Mouse (Mus musculus): ENCODE results near the gene Olfr598. TPM values are rescaled to one million over a fixed set of nuclear protein-coding genes. Genes with fewer than 3 reads are reported as not detected.

Gene Olfr598
- polyA plus RNA-seq (2021; fragmentation: Nextera tagmentation): not detected in 2 replicates
- long read RNA-seq, experiment 1: 0 reads
- long read RNA-seq, experiment 2: 0 reads

DNA sequence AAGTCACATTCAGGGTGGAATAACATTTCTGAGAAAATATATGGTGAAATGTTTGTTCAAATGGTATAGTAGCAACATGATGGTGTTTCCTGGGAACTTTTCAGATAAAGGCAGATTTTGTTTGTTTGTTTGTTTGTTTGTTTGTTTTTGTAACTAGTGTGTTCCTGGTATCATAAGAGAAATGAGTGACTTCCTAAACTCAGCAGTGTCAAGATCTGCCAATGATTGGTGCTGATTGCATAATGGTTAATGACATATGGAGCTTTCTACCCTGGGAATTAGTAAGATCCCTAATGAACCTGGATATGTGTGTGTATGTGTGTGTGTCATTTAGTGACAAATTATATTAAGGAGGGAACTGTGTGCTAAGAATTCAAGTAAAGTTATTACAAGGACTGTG, at the start of gene Olfr598:
TSS of gene Olfr598 (plus strand) at position 301 of the 400 bp plus-strand sequence.

DNA sequence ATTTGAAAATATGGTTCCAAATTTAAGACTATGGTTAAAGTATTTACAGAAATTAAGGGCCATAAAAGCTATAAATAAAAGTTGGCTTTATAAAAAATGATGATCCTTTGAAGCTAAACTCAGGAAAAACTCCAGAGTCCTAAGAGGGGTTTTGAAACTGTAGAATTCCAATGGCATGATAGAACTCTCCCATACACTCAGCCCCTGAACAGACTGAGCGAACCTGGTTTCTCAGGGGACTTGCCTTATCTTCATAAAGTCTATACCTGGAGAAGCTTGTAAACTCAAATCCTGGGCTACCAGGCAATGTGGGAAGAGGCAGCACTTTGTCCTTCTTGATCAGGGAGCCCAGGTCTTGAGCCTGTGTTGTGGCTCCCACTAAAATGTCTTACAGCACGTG, 18.0 kb upstream of the Olfr598 start, which contains the start of gene Olfr596:
TSS of gene Olfr596 (plus strand) at position 301 of the 400 bp plus-strand sequence.

DNA sequence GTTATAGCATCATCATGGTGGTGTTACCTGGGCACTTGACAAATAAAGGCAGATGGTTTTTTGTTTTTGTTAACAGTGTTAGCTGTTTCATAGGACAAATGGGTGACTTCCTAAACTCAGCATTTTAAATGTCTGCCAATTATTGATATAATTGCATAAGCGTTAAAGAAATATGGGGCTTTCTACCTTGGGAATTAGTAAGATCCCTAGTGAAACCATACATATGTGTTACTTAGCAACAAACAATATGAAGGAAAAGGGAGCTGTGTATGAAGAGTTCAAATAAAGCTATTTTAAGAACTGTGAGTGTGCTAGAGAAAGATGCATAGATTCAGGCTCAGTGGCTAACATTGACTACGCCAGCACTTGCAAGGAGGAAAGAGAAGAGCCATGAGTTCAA, 7.4 kb upstream of the Olfr598 start, which contains the start of gene Olfr597:
TSS of gene Olfr597 (plus strand) at position 301 of the 400 bp plus-strand sequence.

DNA sequence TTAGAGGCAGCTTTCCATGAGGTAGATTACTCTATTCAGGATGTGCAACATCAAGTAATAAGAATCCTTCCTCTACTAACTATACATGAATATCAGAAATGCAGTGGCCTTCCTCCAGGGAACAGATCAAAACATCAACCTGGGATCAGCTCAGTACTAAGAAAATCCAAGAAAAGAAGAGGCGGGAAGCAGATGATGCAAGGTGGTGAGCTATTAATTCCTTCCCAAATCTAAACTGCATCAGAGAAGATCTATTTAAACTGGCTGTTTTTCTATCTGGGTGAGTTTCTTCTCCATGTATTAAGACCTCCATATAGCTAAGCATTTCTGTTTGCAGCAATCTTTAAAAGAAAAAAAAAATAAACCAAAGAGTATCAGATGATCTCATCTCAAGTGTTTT, 12.2 kb downstream of the Olfr598 start, which contains the start of gene Olfr599:
TSS of gene Olfr599 (plus strand) at position 301 of the 400 bp plus-strand sequence.

DNA sequence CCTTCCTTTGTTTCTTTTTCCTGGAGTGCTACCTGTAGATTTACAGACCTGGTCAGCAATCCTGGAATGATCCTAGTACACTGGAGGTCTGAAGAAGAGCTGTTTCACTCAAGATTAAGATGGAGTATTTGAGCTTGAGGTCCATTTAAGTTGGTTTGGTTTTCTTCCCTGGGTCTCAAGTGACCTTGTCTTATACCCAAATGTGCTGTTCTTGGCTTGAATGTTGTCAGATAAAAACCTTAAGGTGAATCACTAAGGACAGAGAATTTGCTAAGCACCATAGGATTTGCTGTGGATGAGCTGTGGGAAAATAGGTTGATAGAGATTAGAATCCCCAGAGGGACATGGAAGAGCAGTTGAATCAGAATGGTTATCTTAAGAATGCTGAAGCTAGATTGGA, 26.2 kb downstream of the Olfr598 start, which contains the start of gene Olfr600:
TSS of gene Olfr600 (minus strand) at position 101 of the 400 bp plus-strand sequence.

DNA sequence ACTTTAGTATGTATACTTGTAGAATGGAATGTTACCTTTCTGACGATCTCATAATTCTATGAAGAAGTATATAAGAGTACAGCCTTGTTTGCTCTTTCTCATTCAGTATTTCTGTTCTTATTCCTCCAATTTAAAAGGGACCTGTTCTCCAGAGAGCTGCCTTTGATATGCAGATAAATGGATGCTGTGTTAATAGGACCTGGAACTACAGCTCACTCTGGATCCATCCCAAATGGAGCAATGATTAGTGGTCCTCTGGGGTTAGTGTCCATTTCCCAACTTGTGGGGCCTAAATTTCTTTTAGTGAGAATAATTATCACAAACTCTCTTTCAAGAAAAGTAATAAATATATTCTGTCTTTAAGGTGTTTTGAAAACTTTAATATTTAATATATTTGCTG, 39.2 kb downstream of the Olfr598 start, which contains the start of gene Olfr601:
TSS of gene Olfr601 (minus strand) at position 101 of the 400 bp plus-strand sequence.

Other genes with a start within 250 kb of the Olfr598 start
- gene Olfr584, start 241.7 kb upstream of the Olfr598 start, polyA plus RNA-seq (2021; fragmentation: Nextera tagmentation): not detected in 2 replicates
- not detected in 2 replicates for gene Olfr585, start 225.8 kb upstream of the Olfr598 start, polyA plus RNA-seq (2021; fragmentation: Nextera tagmentation)
- not detected in 2 replicates for gene Olfr586, start 197.9 kb upstream of the Olfr598 start, polyA plus RNA-seq (2021; fragmentation: Nextera tagmentation)
- not detected in 2 replicates for gene Olfr588-ps1, start 182.7 kb upstream of the Olfr598 start, polyA plus RNA-seq (2021; fragmentation: Nextera tagmentation)
- not detected in 2 replicates for gene Olfr589, start 167.2 kb upstream of the Olfr598 start, polyA plus RNA-seq (2021; fragmentation: Nextera tagmentation)
- not detected in 2 replicates for gene Olfr591, start 145.2 kb upstream of the Olfr598 start, polyA plus RNA-seq (2021; fragmentation: Nextera tagmentation)
- not detected in 2 replicates for gene Olfr592, start 138.8 kb upstream of the Olfr598 start, polyA plus RNA-seq (2021; fragmentation: Nextera tagmentation)
- gene Olfr593, start 111.7 kb upstream of the Olfr598 start, polyA plus RNA-seq (2021; fragmentation: Nextera tagmentation): not detected in 2 replicates
- not detected in 2 replicates for gene Olfr594, start 106.6 kb upstream of the Olfr598 start, polyA plus RNA-seq (2021; fragmentation: Nextera tagmentation)
- gene Usp17ld, start 71.1 kb upstream of the Olfr598 start, polyA plus RNA-seq (2021; fragmentation: Nextera tagmentation): not detected in 2 replicates
- not detected in 2 replicates for gene Olfr596, start 17.9 kb upstream of the Olfr598 start, polyA plus RNA-seq (2021; fragmentation: Nextera tagmentation)
- gene Olfr597, start 7.3 kb upstream of the Olfr598 start, polyA plus RNA-seq (2021; fragmentation: Nextera tagmentation): not detected in 2 replicates
- not detected in 2 replicates for gene Olfr599, start 12.3 kb downstream of the Olfr598 start, polyA plus RNA-seq (2021; fragmentation: Nextera tagmentation)
- not detected in 2 replicates for gene Olfr600, start 26.1 kb downstream of the Olfr598 start, polyA plus RNA-seq (2021; fragmentation: Nextera tagmentation)
- not detected in 2 replicates for gene Olfr601, start 39.1 kb downstream of the Olfr598 start, polyA plus RNA-seq (2021; fragmentation: Nextera tagmentation)
- not detected in 2 replicates for gene Olfr603, start 62.6 kb downstream of the Olfr598 start, polyA plus RNA-seq (2021; fragmentation: Nextera tagmentation)
- gene Usp17lc, start 91.5 kb downstream of the Olfr598 start, polyA plus RNA-seq (2021; fragmentation: Nextera tagmentation): not detected in 2 replicates
- not detected in 2 replicates for gene Olfr605, start 121.9 kb downstream of the Olfr598 start, polyA plus RNA-seq (2021; fragmentation: Nextera tagmentation)
- not detected in 2 replicates for gene Olfr606, start 125.5 kb downstream of the Olfr598 start, polyA plus RNA-seq (2021; fragmentation: Nextera tagmentation)
- not detected in 2 replicates for gene Olfr607, start 140.6 kb downstream of the Olfr598 start, polyA plus RNA-seq (2021; fragmentation: Nextera tagmentation)
- gene Olfr608, start 146.3 kb downstream of the Olfr598 start, polyA plus RNA-seq (2021; fragmentation: Nextera tagmentation): not detected in 2 replicates
- not detected in 2 replicates for gene Olfr609, start 174.5 kb downstream of the Olfr598 start, polyA plus RNA-seq (2021; fragmentation: Nextera tagmentation)
- not detected in 2 replicates for gene Olfr610, start 188.6 kb downstream of the Olfr598 start, polyA plus RNA-seq (2021; fragmentation: Nextera tagmentation)
- gene Olfr611, start 197.3 kb downstream of the Olfr598 start, polyA plus RNA-seq (2021; fragmentation: Nextera tagmentation): not detected in 2 replicates
- not detected in 2 replicates for gene Olfr612, start 219.1 kb downstream of the Olfr598 start, polyA plus RNA-seq (2021; fragmentation: Nextera tagmentation)
- not detected in 2 replicates for gene Olfr613, start 224.5 kb downstream of the Olfr598 start, polyA plus RNA-seq (2021; fragmentation: Nextera tagmentation)
- gene Olfr615, start 232.5 kb downstream of the Olfr598 start, polyA plus RNA-seq (2021; fragmentation: Nextera tagmentation): not detected in 2 replicates
- not detected in 2 replicates for gene Olfr616, start 245.6 kb downstream of the Olfr598 start, polyA plus RNA-seq (2021; fragmentation: Nextera tagmentation)
- not detected in 2 replicates for gene Olfr617, start 249.5 kb downstream of the Olfr598 start, polyA plus RNA-seq (2021; fragmentation: Nextera tagmentation)